In the genomic region with DNA sequence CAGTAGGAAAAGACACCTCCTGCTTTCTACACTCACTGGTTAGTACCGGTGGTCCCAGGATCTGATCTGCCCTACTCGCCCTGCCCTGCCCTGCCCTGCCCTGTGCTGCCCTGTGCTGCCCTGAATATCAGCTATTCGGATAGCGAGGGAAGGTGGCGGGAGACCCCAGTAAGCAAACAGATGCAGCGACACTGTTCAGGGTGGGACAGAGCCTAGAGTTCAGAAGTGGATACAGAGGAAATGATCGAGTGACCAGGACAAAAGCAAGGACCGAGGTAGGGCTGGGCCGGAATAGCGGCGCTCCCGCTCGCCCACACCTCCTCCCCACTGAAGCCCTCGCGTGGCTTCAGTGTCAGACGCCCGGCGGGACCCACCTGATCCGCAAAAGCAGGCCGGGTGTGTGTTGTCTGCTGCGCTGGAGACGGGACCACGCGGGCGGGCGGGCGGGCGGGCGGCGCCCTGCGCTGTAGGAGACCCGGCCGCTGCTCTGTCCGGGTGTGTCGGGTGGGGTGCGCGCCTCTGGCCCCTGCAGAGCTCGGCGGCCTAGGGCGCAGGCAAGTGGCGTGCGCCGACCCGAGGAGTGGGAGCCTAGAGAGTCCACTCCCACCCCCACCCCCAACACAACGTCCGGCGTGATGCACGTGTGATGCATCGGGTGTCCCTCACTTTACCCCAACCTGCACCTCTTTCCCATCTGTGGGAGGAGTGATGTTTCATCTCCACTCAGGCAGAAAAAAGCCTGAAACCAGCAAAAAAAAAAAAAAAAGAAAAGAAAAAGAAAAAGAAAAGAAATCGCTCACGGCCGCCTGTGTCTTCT, we compare ENCODE assay signal across 8 mouse cellular contexts. TPM values are rescaled to one million over a fixed set of nuclear protein-coding genes. Genes with fewer than 3 reads are reported as not detected.
DNase-seq lines count a peak whose midpoint lies in the region; ATAC-seq and TF ChIP-seq lines count a peak whose summit lies in the region.

No protein-coding gene starts in this region.

- H3K36me3 ChIP-seq in heart, embryonic 11.5 days (ENCODE audit: control insufficient read depth, insufficient read depth, low read length), result no peaks in the 10 kb centered on the region
- no peaks in the 10 kb centered on the region for H3K36me3 ChIP-seq in limb, embryonic 11.5 days (ENCODE audit: control insufficient read depth, insufficient read depth, low read length)
- no peaks in the 10 kb centered on the region for H3K36me3 ChIP-seq in myocyte (ENCODE audit: control insufficient read depth, insufficient read depth)

- intact Hi-C loops in left cerebral cortex, adult 2 months (cut with DNase I), result loop anchor here (5.0 kb wide), 1 partner anchor 45 kb away; no protein-coding TSS in a partner anchor
- intact Hi-C loops in left cerebral cortex, postnatal 25 days (cut with DNase I), result no loop called here

- ATAC-seq in heart, embryonic 11.5 days (replicated peaks; ENCODE audit: insufficient number of reproducible peaks, low FRiP score, low TSS enrichment), result peak; percentile 39
- no peak; the same call in 1 of the 2 replicates for ATAC-seq in limb, embryonic 11.5 days (ENCODE audit: insufficient number of reproducible peaks, low FRiP score, low TSS enrichment, low read depth)

- H3ac ChIP-seq in myocyte (ENCODE audit: control insufficient read depth, insufficient read length), result peak overlapping the region; percentile 64

- peak overlapping the region; percentile 53 for H3K4me3 ChIP-seq in left cerebral cortex, adult 2 months
- peak overlapping the region; percentile 93 for H3K4me3 ChIP-seq in bone marrow macrophage, adult 2 months (ENCODE audit: insufficient read depth, low read length)
- peak overlapping the region; percentile 79 for H3K4me3 ChIP-seq in heart, embryonic 11.5 days (ENCODE audit: low read depth, low read length)
- peak overlapping the region; percentile 57 for H3K4me3 ChIP-seq in limb, embryonic 11.5 days (ENCODE audit: low read depth, low read length)
- H3K4me3 ChIP-seq in myocyte, result peak overlapping the region; percentile 65

- no peaks in the 10 kb centered on the region for H3K9me3 ChIP-seq in heart, embryonic 11.5 days (replicated peaks; ENCODE audit: control insufficient read depth, low read length)
- H3K9me3 ChIP-seq in limb, embryonic 11.5 days (ENCODE audit: control insufficient read depth, low read length), result no peaks in the 10 kb centered on the region

- peaks cover 20% of the 10 kb centered on the region for H3K4me1 ChIP-seq in bone marrow macrophage, adult 2 months (ENCODE audit: control insufficient read depth, insufficient read depth, low read length)
- peaks cover 23% of the 10 kb centered on the region for H3K4me1 ChIP-seq in heart, embryonic 11.5 days (ENCODE audit: control insufficient read depth, insufficient read depth, low read length)
- peaks cover 9% of the 10 kb centered on the region; the same call in 1 of the 2 replicates for H3K4me1 ChIP-seq in limb, embryonic 11.5 days (ENCODE audit: control insufficient read depth, insufficient read depth, low read length)

- no peaks in the 10 kb centered on the region for H3K79me2 ChIP-seq in myocyte (ENCODE audit: control insufficient read depth, insufficient read depth)

- no peak for TF ChIP-seq CTCF in left cerebral cortex, adult 2 months (IDR thresholded peaks at IDR 0.05)
- no peak for TF ChIP-seq CTCF in bone marrow macrophage, adult 2 months (IDR thresholded peaks at IDR 0.05; ENCODE audit: low read depth, low read length)

- no peaks in the 10 kb centered on the region for H3K27me3 ChIP-seq in heart, embryonic 11.5 days (ENCODE audit: control insufficient read depth, insufficient read depth, low read length)
- H3K27me3 ChIP-seq in limb, embryonic 11.5 days (ENCODE audit: control insufficient read depth, insufficient read depth, low read length), result 0 out of 2 replicates have a peak, but pooled peaks cover 2% of the 10 kb centered on the region
- H3K27me3 ChIP-seq in myocyte (ENCODE audit: control insufficient read depth, insufficient read depth, insufficient read length), result no peaks in the 10 kb centered on the region

- DNase-seq in left cerebral cortex, adult 2 months (ENCODE audit: extremely low spot score in 1 of 2, low spot score in 2 of 2), result no peak
- DNase-seq in left cerebral cortex, postnatal 25 days (ENCODE audit: low spot score in 2 of 2), result no peak
- peak; percentile 63 for DNase-seq in limb, embryonic 11.5 days (ENCODE audit: low spot score)
- no peak for DNase-seq in cerebellum, adult 11 months
- no peak for DNase-seq in left cerebral cortex, adult 8-10 months (ENCODE audit: low spot score in 2 of 2)

- H3K9ac ChIP-seq in heart, embryonic 11.5 days (ENCODE audit: low read depth, low read length), result peak overlapping the region; percentile 87
- peak overlapping the region; percentile 70 for H3K9ac ChIP-seq in limb, embryonic 11.5 days (ENCODE audit: low read length)

- under 1% methylated on average over 38 of the region's 52 CpGs for WGBS in heart, embryonic 11.5 days (ENCODE audit: insufficient replicate concordance)
- under 1% methylated on average over 51 of the region's 52 CpGs for WGBS in limb, embryonic 11.5 days

- H3K4me2 ChIP-seq in heart, embryonic 11.5 days, result peak overlapping the region; percentile 91
- peak overlapping the region; percentile 92 for H3K4me2 ChIP-seq in limb, embryonic 11.5 days (ENCODE audit: low read depth, severe bottlenecking)
- H3K4me2 ChIP-seq in myocyte (ENCODE audit: low read depth), result peak overlapping the region; percentile 85

- no peak for TF ChIP-seq POLR2A in bone marrow macrophage, adult 2 months (IDR thresholded peaks at IDR 0.05; ENCODE audit: borderline replicate concordance, low read depth, low read length)
- TF ChIP-seq POLR2A in myocyte (IDR thresholded peaks at IDR 0.05; ENCODE audit: insufficient read length, low read depth), result peak; percentile 42

- H3K27ac ChIP-seq in left cerebral cortex, adult 2 months, result no peak overlapping the region
- H3K27ac ChIP-seq in bone marrow macrophage, adult 2 months (ENCODE audit: insufficient read depth, low read depth, low read length), result peak overlapping the region; percentile 81
- H3K27ac ChIP-seq in heart, embryonic 11.5 days (ENCODE audit: low read depth, low read length), result peak overlapping the region; percentile 88
- H3K27ac ChIP-seq in limb, embryonic 11.5 days (replicated peaks; ENCODE audit: low read depth, low read length), result no peak overlapping the region

TF ChIP-seq in myocyte, 11 proteins besides CTCF, POLR2A, EP300 and RAD21:
- no peak for TF ChIP-seq USF1 (IDR thresholded peaks at IDR 0.05; ENCODE audit: low read depth)
- TF ChIP-seq MYOG (IDR thresholded peaks at IDR 0.05; ENCODE audit: control insufficient read depth in 1 of 3, insufficient read depth in 1 of 3, insufficient read length in 2 of 3, low read depth in 2 of 3), result no peak

RNA-seq across cellular contexts. Expression of a gene that starts 0.9 kb away (rescaled TPM):
- total RNA-seq in left cerebral cortex, adult 2 months (2021), result 1 to 10 TPM; 2.6 to 4.0 TPM
- 1 to 10 TPM; 2.8 to 3.4 TPM for total RNA-seq in left cerebral cortex, postnatal 25 days (2021)
- 67.5 and 83.4 TPM in 2 replicates for polyA plus RNA-seq in bone marrow macrophage, adult 2 months (2012; ENCODE audit: insufficient read depth, insufficient read length, missing spikeins)
- polyA plus RNA-seq in heart, embryonic 11.5 days (2014; fragmentation: Nextera tagmentation; extraction: Ambion mirVana), result 38.1 and 42.1 TPM in 2 replicates
- 5.3 and 6.0 TPM in 2 replicates for polyA plus RNA-seq in limb, embryonic 11.5 days (2014; fragmentation: Nextera tagmentation; extraction: Ambion mirVana)
- polyA plus RNA-seq in myocyte (2012; fragmentation: generic; extraction: Trizol), result 4.9 TPM
- 1 to 10 TPM; 4.0 to 7.7 (median 5.6) TPM for total RNA-seq in left cerebral cortex, adult 8-10 months (2022)

Comparison
In these comparisons a context has a peak if more than half of its experiments do, and no peak if none do; other contexts are left out.
1. H3K27ac ChIP-seq: peak in bone marrow macrophage, adult 2 months (single experiment) and heart, embryonic 11.5 days (single experiment); none in left cerebral cortex, adult 2 months (single experiment) and limb, embryonic 11.5 days (single experiment).
2. Peak in every context shown above with its lines, with median percentiles within 50 percentile points of each other: H3K4me3 ChIP-seq and H3K4me2 ChIP-seq.